Mouse (Mus musculus) mesoderm, embryonic 11.5 days (tissue): Measurements from ENCODE around the gene Lrrc18.

Source experiments
- DNase-seq: peaks from one replicate; pipeline ENCODE4 v3.0.0-alpha.2; 2012; ENCODE audit warnings: low read depth, low spot score

Gene Lrrc18

DNA sequence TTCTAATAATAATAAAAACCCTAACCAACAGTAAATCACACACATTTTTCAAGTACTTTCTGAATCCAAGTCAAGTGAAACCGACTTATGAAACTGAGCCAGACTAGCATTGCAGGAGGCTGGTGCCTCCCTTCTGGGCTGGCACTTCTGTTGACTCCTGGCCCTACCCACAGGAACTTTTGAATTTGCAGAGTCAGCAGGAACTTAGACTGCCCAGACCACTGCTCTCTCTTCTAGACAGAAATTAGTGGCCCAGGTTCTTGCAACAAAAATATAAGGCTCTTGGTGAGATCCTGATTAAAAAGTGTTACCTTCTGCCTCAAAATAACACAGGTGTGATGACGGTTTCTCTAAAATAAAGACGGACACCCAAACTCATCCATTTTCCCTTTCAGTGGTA is 54.0 kb downstream of the Lrrc18 start:
- DNase-seq = no peak

DNA sequence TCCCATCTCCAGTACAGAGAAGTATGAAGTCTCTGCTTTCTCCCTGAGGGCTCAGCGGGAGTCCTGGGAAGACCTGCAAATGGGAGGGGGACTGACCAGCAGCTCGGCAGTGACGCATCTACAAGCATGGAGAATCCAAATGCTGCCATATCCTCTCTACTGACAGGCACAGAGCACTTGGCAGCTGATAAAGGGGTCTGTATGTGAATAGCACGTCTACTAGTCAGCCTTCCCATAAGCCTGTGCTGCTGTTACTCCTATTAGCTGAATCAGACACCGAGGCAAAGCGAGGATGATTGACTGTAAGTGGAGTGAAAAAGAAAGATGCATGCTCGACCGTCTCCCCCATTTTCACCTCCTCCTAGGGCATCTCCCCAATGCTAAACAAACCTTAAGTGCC is 62.3 kb downstream of the Lrrc18 start:
- no peak for DNase-seq

DNA sequence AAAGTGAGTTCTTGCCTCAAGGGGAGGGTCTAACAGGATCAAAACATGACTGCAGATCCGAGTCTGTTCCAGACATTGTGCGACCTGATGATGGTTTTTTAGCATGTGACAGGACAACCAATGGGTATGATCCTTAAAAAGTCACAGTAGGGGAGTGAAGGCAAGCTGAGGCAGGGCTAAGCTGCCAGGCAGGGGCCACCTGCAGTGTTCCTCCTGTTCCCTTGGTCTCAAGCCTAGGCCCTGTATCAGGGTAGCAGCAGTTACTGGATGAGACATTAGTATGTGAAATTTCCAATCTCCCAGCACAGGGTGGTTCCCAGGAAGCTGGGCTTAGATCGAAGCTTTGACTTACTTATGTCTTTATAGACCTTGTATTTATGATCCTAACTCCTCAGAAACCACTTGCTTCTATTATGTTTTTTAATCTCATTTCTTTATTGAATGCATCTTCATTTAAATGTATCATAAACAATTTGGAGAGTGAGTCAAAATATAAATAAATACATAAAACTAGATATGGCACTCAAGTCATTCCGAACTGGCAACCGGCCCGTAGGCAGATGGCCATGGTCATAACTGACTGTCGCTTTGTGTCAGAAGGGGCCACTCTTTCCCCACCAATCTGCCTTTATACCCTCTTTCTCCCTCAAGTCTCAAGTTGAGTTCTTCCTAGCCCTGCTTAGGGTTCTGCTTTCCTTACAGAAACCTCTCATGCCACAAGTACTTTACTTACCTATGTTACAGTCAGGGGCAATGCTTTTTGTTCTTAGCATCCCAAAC is 67.9 kb downstream of the Lrrc18 start:
- DNase-seq = no peak

DNA sequence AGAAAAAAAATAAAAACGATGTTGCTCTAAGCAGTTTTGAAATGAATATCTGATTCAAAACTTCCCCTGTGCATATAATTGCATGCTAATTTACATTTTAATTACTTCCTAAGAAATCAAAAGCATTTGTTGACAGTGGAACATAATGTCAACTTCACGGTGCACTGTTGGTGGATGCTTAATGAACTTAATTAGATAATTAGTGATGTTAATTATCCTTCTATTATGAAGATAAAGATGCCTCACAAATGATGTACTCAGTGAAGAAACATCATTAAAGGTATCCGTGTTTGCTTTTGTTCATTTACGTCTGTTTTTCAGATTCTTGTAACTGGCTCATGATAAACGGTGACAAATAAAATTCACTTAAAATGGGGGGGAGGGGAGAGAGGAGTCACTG is 71.8 kb downstream of the Lrrc18 start:
- no peak for DNase-seq
